Mouse (Mus musculus) erythroblast, embryonic 14.5 days (primary cell): ENCODE results near the gene Thumpd1.

ENCODE experiments used
- GATA1 ChIP-seq: IDR thresholded peaks from 2 replicates; pipeline ENCODE4 v1.6.1; 2012; ENCODE audit warnings: low read length, inconsistent platforms, mixed read lengths
- TAL1 ChIP-seq: IDR thresholded peaks from 3 replicates; pipeline ENCODE4 v1.6.1; 2012; ENCODE audit warnings: low read length, inconsistent platforms, mixed read lengths

- TF ChIP-seq TAL1 (no peak), GATA1 (no peak)
Measured at GRCm38 (mm10) chr7:119720253-119720946, at the start of gene Thumpd1.
